Mouse (Mus musculus) left cerebral cortex, postnatal 4 days (tissue): ENCODE measurements at regions not wholly inside any gene's neighbourhood (a gene's known extent, or its start where the extent isn't known, plus 50 kb on each side); places are given as distances from the start of the nearest gene placed in this dataset.

Experiments
- DNase-seq: peaks from one replicate; pipeline ENCODE4 v3.0.0-alpha.2; 2022
- intact Hi-C: fragments of 180-260 bp; cut with DNase I; formaldehyde crosslinking; loops from one replicate; pipeline ENCODE4 v1.15.1; 2025

DNA sequence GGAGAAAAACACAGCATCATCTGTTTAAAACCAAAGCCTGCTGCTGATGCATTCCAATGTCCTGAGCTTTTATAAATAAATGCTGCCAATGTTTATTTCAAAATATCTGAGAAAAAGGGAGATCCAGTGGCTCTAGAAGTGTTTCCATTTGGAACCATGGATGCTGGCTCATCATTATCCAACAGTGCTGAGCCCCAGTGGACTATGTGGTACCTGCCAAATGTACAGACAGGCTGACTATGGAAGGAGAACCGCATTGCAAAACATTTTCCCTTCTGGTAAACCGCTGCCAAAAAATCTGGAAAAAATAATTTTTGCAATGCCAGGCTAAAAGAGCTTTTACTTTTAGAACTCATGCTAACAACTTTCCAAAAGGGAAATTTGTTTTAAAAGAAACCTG lies 696.6 kb upstream of the Tbl1xr1 start:
- no peak for DNase-seq
- intact Hi-C loops = no loop called here

DNA sequence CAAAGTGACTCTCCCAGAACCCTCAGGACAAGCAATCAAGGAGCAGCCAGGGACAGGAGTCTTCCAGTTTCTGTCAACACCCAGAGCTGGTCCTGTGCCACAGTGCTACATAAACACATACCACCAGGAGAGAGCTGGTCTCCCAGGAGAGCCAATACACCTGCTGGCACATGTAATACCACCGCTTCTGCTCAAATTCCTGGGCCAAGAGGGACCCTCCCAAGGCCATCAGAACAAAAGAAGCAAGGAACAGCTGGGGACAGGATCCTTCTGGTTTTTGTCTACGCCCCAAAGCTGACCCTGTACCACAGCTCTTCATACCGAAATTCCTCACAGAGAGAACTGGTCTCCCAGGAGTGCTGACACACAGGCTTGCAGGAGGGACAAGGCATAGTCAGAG lies 695.4 kb upstream of the Tbl1xr1 start:
- DNase-seq = no peak
- intact Hi-C loops = no loop called here

DNA sequence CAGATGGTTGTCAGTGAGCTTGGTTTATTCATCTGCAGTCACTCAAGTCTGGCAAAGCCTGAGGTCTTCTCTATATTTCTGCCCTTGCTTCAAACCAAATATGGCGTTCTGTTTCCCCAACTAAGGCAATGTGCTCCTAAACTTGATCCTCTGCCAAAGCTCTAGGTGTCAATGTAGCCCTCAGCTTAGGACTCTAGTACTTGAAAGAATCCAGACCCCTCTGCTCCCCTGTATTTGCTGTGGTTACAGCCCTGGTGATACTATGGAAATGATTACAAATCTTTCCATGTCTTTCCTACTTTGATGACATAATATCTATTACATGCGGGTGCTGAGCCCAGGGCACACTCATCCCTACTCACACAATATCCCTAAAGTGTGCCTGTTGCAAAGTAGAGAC lies 672.9 kb upstream of the Tbl1xr1 start:
- intact Hi-C loops = no loop called here
- DNase-seq = no peak

DNA sequence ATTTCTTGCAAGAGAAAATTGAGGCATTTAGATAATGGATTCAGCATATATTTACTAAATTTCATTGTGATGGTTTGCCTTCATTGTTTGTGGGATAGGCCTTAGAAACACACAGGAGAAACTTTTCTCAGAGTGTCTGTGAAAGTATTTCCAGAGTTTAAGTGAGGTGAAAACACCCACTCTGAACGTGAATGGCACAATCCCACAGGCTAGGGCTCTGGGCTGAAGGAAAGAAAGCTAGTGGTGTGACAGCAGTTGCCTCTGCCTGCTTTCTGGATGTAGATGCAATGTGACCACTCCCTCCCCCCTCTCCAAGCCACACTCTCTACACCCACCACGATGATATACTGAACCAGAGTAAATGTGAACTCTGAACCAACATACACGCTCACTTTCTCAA lies 672.4 kb upstream of the Tbl1xr1 start:
- DNase-seq = no peak
- intact Hi-C loops = no loop called here

DNA sequence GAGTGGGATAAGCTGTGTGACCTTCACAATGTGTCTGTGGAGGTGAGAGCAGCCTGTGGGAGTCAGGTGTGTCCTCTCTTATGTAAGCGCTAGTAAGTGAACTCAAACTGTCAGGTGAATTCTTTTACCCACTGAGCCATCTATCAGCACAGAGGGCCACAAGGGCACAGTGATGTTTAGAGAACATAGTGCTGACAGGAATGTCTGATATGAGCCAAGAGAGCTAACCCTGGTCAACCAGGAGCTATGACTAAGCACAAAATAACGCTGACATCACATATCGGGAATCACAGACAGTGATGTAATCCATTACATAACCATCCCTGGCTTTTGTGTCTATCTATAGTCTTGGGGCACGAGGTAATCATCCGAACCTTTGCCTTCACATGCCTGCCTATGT lies 669.4 kb upstream of the Tbl1xr1 start:
- intact Hi-C loops = no loop called here
- DNase-seq = no peak

DNA sequence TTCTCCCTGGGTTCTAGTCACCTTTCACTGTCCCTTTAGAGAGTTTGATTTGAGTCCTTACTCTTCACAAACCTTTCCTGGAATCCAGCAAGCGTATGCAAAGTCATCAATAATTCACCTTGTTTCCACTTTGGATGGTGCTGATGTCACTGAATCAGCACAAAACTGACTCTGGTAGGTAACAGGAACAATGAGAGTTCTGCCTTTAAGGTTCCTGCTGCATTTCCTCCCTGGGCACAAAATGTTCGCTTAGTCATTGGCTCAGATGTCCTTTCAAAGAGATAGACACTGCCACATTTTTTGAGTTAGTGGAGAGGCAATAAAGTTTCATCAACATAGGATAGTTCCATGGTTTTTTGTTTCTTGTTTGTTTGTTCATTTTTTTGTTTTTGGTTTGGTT lies 664.4 kb upstream of the Tbl1xr1 start:
- intact Hi-C loops = no loop called here
- no peak for DNase-seq

DNA sequence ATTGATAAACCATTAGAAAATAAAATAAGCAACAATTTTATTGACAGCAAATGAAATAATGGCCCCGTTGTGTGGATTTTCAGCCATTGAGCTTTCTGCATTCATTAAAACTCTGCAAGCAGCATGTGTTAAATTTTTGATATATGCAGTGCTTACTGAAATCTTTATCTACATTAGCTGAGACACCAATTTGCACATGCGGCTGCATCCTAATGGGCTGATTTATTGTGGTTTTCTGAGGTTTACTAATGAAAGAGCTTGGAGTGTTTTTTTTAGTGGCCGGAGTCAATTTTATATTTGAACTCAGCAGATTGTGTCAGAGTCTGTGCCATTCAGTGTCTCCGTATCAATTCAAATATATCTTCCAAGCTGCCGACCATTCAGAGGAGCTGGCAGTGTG lies 653.3 kb upstream of the Tbl1xr1 start:
- intact Hi-C loops = no loop called here
- DNase-seq = no peak

DNA sequence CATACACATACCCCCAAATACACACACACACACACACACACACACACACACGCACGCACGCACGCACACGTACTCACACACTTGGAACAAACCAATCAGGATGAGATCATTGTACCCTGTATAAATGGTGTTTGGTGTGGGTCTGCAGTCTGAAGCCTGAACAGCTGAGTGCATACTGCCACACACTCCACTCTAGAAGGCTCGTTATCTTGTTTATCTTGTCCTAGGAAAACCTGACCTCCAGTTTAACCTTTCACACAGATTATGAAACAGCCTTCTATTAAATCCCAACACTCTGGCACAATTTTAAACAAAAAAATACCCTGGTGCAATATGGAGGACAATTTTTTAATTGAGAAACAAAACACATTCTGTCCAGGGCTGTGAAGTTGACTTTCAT lies 649.9 kb upstream of the Tbl1xr1 start:
- intact Hi-C loops = no loop called here
- DNase-seq = no peak

DNA sequence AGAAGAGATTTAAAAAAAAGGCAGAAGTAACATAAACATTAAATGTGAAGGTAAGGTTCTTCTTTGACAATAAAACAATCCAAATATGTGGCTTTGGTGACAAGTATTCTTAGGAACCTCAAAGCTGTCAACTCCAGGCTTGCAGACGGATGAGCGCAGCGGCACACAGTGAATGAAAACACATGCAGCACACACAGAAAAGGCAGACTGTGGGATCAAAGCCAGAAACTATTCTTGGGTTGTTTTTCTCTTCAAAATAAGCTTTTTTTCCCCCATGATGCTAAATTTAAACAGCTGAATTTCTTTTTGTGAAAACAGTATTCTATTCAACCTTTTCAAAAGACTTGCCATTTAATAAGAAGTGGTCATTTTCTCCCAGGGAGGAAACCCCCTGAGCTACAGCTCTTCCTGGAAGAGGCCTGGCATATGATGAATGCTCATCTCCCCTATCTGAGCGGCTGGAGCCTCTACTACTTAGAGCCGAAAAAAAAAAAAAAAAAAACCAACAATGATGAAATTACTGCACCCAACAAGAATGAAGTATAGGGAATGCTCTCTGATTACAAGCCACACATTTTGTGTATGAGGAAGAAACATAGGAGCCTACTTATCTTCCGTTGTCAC lies 648.9 kb upstream of the Tbl1xr1 start:
- DNase-seq = peak; percentile 4
- intact Hi-C loops = no loop called here

DNA sequence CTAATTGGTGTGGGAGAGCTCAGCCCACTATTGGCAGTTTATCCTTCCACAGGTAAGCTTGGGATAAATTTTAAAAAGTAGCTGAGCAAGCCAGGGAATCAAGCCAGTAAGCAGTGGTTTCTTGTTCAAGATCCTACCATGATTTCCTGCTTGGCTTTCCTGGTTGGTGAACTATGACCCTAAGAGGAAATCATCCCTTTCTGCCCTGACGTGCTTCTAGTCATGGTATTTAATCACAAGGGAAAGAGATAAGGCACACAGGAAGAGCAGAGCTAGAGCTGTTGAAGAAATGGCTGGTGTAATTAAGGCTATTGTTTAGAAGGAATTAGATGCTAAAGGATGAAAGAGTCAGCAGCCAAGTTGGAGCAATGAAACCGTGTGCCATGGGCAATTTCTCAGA lies 648.3 kb upstream of the Tbl1xr1 start:
- no peak for DNase-seq
- intact Hi-C loops = no loop called here

DNA sequence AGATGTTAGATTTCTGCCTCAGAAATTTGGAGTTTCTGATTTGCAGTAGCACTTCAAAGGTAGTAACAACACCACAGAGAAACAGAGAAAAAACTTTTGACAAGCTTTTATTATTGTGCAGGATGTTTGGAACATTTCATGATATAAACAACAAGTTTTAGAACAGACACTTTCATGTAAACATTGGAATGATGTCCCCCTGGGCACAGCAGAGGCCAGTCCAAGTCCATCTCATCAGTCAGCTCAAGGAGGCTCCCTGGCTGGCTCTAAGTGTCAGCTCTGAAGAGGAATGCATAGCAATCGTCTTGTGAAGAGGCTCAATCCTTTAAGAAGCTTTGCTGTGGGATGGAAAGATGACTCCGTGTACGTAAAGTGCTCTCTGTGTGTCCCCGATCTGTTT lies 612.2 kb upstream of the Tbl1xr1 start:
- no peak for DNase-seq
- intact Hi-C loops = no loop called here

DNA sequence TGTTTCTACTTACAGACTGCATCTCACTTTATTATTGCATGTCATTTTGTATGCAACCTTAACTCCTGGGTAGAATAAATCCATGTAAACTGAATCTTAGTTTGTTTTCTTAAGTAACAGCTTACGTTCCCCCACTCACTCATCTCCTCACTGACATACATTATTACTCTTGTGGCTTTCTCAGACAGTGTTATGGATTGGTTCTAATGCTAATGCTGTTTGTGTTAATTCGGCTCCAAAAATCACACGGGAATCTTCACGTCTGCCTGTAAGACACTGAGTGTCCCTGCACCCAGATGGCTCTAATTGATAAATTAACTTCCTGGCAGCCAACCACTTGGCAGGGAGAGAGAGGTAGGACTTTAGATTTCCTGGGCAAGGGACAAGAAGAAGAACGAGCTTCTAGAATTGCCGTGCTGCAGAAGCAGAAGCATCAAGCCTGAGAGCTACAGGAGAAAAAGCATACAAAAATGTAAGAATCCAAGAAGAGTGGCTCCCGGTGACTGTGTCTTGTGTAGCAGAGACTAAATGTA lies 610.3 kb upstream of the Tbl1xr1 start:
- intact Hi-C loops = no loop called here

DNA sequence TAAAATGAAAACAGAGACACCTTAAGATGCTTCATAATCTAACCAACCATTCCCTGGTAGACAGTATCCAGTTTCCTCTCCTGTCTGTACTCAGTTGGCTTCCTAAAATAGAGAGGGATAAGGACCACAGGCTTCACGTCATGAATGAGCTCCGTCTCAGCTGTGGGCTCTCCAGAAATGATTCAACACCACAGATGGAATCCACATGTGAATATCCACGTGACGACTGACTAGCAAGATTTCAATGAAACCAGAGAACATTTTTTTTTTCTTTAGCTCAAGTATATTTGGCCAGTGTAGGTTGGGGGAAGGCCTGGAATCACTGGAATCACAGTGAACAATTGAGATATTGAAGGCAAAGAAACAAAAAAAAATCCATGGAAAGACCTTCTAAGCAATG lies 599.1 kb upstream of the Tbl1xr1 start:
- DNase-seq = no peak
- intact Hi-C loops = no loop called here

More for the DNA sequence above, 610.3 kb upstream of the Tbl1xr1 start:
- peak; percentile 64 for DNase-seq

DNA sequence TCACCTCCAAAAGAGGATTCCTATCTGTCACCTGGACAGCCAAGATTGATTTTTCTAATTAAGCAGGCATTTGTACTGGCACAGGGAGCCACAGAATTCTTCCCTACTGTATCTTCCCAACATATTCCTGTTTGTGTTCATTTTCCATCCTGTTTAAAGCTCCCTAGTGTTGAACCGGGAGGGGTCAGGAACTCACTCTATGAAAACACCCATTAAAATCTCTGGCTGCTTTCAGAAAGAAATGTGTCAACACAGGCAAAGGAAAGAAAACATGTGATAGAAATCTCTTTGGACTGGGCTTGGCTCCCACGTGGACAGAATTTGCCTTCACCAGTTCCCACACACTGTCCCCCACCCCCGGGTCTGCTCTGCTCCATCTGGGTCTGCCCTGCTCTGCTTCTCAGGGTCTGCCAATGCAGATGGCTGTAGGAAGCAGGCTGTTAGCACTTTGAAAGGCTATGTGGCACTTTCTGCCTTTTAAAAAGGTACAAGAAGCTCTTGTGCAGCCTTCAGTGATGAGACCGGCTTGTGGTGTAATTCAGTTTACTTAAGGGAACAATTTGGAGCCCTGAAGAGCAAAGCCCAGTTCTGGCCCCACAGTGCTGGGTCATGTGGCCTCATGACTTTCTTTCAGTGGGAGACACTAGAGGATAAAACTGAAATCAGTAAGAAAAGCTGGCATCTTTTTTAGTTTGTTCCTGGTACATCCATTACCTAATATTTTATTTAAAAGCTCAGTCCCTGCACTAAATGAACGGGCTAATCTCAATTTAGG lies 597.2 kb upstream of the Tbl1xr1 start:
- intact Hi-C loops = no loop called here
- peak; percentile 49 for DNase-seq

DNA sequence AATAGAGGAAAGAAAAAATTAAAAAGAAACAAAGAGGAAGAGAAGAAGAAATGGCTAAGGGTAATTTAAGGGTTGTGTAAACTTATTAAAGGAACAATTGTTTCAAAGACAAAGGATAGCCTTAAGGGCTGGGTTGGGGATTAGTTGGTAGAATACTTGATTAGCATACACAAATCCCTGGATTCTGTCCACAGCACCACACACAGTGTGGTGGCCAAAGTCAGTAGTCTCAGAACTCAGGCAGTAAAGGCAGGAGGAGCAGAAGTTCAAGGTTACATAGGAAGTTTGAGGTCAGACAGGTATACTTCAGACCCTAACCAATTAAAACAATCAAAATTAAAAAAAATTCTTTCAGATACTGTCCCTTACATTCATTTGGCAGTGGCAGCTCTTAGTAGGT lies 596.6 kb upstream of the Tbl1xr1 start:
- intact Hi-C loops = no loop called here
- no peak for DNase-seq

DNA sequence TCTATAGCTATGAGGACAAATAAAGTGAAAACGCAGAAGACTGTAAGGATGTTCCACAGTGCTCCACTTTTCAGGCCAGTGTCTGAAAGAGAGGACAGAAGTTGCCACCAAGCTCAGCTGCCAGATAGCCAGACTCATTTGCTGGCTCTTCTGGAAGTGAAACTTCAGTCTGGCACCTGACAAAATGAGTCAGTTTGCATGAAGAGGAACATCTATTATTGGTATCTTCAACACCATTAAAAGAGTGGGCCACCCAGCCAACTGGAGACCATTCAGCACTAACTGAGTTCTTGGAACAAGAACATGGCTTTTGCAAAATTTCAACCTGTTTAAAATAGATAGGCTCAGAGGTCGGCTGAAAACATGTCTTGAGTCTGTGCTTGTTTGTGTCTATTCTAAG lies 592.4 kb upstream of the Tbl1xr1 start:
- no peak for DNase-seq
- intact Hi-C loops = no loop called here

DNA sequence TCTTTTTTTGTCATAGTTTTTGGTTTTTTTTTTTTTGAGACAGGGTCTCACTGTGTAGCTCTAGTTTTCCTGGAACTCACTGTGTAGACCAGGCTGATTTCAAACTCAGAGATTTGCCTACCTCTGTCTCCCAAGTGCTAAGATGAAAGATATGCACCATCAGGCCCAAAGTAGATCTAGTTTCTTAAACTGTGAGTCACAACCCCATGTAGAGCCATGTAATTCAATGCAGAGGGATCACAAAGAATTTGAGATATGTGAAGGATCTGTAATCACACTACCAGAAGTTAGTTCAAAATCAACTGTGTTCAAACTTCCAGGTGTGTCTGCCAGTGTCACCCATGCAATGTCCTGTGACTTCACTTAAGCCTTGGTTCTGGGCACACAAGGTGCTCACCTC lies 591.0 kb upstream of the Tbl1xr1 start:
- intact Hi-C loops = no loop called here
- no peak for DNase-seq

DNA sequence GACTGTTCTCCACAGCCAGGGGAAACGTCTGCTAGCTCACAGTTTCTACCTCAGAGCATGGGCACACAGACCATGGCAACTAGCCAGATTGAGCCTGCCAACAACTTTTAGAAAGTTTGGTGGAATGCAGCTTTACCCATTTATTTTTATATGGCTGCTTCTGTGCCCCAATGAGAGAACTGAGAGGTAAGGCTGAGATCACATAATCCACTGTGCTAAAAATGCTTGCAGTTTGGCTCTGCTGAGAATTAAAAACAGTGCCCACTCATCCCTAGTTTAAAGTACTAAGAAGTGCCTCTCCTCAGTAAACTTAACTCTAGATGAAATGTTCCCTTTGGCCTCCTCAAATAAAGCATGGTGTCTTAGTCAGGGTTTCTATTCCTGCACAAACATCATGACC lies 586.9 kb upstream of the Tbl1xr1 start:
- intact Hi-C loops = no loop called here
- DNase-seq = no peak

DNA sequence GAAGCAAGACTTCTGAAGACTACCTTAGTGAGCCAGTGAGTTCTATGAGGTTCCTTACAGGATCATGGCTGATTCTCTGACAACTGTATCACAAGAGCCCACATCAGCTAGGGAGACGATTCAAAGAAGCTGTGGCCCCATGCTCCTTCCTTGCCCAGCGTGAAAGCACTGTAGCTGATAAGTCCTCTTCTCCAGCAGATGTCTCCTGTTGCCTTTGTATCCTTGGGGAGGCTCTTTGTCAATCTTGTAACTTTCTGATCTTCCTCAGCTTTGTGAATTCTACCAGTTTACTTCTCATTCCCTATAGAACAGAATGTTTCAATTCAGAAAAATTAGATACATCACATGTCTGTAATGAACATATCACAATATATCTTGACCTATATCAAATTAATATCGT lies 584.0 kb upstream of the Tbl1xr1 start:
- intact Hi-C loops = no loop called here

DNA sequence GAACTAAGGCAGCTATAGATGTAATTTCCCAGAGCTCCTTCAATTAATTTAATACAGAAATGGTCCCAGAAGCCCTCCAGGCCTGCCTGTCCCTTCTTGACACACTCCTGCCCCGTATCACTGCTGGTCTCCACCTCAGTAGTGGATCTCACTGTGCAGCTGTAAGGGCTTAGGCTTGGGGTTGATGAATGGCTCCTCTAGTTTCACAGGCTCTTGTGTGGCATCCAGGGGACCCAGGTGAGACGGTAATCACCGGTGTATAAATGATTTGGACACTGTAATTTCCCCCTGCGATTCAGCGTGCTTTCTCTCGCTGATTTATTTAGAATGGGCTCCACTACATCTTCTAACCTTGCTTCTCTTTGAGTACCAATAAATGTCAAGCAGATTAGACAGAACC lies 583.1 kb upstream of the Tbl1xr1 start:
- intact Hi-C loops = no loop called here

More for the DNA sequence above, 584.0 kb upstream of the Tbl1xr1 start:
- no peak for DNase-seq

DNA sequence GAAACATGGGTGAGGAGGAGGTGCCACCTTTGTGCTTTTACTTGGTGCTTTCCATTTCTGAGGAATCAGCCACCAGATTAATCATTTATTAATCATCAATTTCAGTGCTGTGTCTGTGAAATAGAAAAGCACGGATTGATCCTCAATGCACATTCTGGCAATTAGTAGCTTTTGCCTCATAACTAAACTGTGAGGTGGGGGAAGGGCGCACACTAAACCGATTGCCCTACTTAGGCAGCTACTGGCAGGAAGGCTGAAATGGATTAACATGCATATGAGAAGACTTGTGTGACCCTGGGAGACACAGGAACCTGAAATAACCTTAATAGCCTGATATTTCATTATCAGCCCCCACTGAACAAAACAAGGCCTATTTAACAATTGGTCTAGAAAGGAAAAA lies 581.5 kb upstream of the Tbl1xr1 start:
- intact Hi-C loops = no loop called here
- DNase-seq = peak; percentile 9

More for the DNA sequence above, 583.1 kb upstream of the Tbl1xr1 start:
- DNase-seq = no peak

DNA sequence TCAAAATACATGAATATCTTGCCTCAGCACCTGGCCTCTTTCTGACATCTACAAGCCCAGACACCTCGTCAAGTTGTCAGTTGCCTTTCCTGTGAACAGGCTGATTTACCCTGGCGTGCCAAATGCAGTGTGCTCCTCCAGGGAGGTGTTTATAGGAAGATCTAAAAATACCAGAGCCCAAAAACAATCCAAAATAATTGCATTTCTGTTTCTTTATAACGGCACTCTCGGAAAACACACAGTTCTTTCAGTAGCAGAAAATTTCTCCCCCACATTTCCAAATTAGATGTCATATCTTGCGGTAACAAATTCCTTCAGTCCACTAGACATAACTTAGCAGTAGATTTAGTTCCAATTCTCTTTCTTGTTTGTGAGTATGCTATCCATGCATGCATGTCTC lies 580.8 kb upstream of the Tbl1xr1 start:
- intact Hi-C loops = no loop called here

DNA sequence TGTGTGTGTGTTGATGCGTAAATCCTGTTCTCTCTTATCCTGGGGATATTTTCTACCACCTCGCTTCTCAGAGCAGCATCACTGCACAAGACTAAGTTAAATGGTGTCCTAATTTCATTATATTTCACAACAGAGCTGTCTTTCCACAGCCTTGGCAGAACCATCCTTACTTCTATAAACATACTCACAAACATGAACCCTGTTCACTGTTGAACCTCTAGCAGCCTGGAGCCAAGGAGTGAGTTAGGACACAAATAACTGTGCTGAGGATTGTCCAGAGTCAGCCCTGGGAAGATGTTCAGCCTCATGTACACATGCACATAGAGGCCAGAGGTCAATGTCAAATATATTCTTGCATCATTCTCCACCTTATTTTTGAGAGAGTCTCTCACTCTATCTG lies 580.3 kb upstream of the Tbl1xr1 start:
- no peak for DNase-seq
- intact Hi-C loops = no loop called here

More for the DNA sequence above, 580.8 kb upstream of the Tbl1xr1 start:
- no peak for DNase-seq
